Mouse (Mus musculus): ENCODE measurements around the gene Kbtbd12. TPM values are rescaled to one million over a fixed set of nuclear protein-coding genes. Genes with fewer than 3 reads are reported as not detected.

The Kbtbd12 gene
- polyA plus RNA-seq, 1 experiment from 2014 or later, result not detected

- H3K9ac ChIP-seq (ENCODE audit: low read length), result no peak overlapping the region
- no peak for ATAC-seq (ENCODE audit: insufficient number of reproducible peaks, low FRiP score, low TSS enrichment, low read depth)
- DNase-seq (ENCODE audit: low spot score), result no peak
- H3K27ac ChIP-seq (replicated peaks; ENCODE audit: low read depth, low read length), result no peak overlapping the region
- 69% methylated on average over 2 of the region's 2 CpGs for WGBS
- H3K27me3 ChIP-seq (ENCODE audit: control insufficient read depth, insufficient read depth, low read length), result no peaks in the 10 kb centered on the region
- H3K36me3 ChIP-seq (ENCODE audit: control insufficient read depth, insufficient read depth, low read length), result no peaks in the 10 kb centered on the region
- no peaks in the 10 kb centered on the region for H3K4me1 ChIP-seq (ENCODE audit: control insufficient read depth, insufficient read depth, low read length)
- H3K4me2 ChIP-seq (ENCODE audit: low read depth, severe bottlenecking), result no peak overlapping the region
- no peak overlapping the region for H3K4me3 ChIP-seq (ENCODE audit: low read depth, low read length)
- no peaks in the 10 kb centered on the region for H3K9me3 ChIP-seq (ENCODE audit: control insufficient read depth, low read length)
Observed at GRCm38 (mm10) chr6:88606417-88606816, 31.3 kb downstream of the Kbtbd12 start.

GRCm38 (mm10) chr6:88605715-88606114, 32.0 kb downstream of the Kbtbd12 start:
- Histone ChIP-seq H3K4me3 (ENCODE audit: low read depth, low read length) (no peak overlapping the region), H3K4me1 (ENCODE audit: control insufficient read depth, insufficient read depth, low read length) (no peaks in the 10 kb centered on the region), H3K27me3 (ENCODE audit: control insufficient read depth, insufficient read depth, low read length) (no peaks in the 10 kb centered on the region), H3K4me2 (ENCODE audit: low read depth, severe bottlenecking) (no peak overlapping the region), H3K27ac (replicated peaks; ENCODE audit: low read depth, low read length) (no peak overlapping the region), H3K9me3 (ENCODE audit: control insufficient read depth, low read length) (no peaks in the 10 kb centered on the region), H3K9ac (ENCODE audit: low read length) (no peak overlapping the region), H3K36me3 (ENCODE audit: control insufficient read depth, insufficient read depth, low read length) (no peaks in the 10 kb centered on the region)
- WGBS, result 91% methylated on average over 2 of the region's 2 CpGs
- ATAC-seq (ENCODE audit: insufficient number of reproducible peaks, low FRiP score, low TSS enrichment, low read depth) (no peak), DNase-seq (ENCODE audit: low spot score) (no peak)

- Histone ChIP-seq H3K27me3 (ENCODE audit: control insufficient read depth, insufficient read depth, low read length) (no peaks in the 10 kb centered on the region), H3K4me2 (ENCODE audit: low read depth, severe bottlenecking) (no peak overlapping the region), H3K36me3 (ENCODE audit: control insufficient read depth, insufficient read depth, low read length) (no peaks in the 10 kb centered on the region), H3K4me1 (ENCODE audit: control insufficient read depth, insufficient read depth, low read length) (no peaks in the 10 kb centered on the region), H3K9me3 (ENCODE audit: control insufficient read depth, low read length) (no peaks in the 10 kb centered on the region), H3K9ac (ENCODE audit: low read length) (no peak overlapping the region), H3K27ac (replicated peaks; ENCODE audit: low read depth, low read length) (no peak overlapping the region), H3K4me3 (ENCODE audit: low read depth, low read length) (no peak overlapping the region)
- ATAC-seq (ENCODE audit: insufficient number of reproducible peaks, low FRiP score, low TSS enrichment, low read depth) (no peak), DNase-seq (ENCODE audit: low spot score) (no peak)
- WGBS, result 63% methylated on average over 2 of the region's 2 CpGs
Observed at GRCm38 (mm10) chr6:88605235-88605634, 32.5 kb downstream of the Kbtbd12 start.

GRCm38 (mm10) chr6:88596108-88596507, 41.6 kb downstream of the Kbtbd12 start:
- Histone ChIP-seq H3K9me3 (ENCODE audit: control insufficient read depth, low read length) (no peaks in the 10 kb centered on the region), H3K4me3 (ENCODE audit: low read depth, low read length) (no peak overlapping the region), H3K4me2 (ENCODE audit: low read depth, severe bottlenecking) (no peak overlapping the region), H3K27me3 (ENCODE audit: control insufficient read depth, insufficient read depth, low read length) (no peaks in the 10 kb centered on the region), H3K27ac (replicated peaks; ENCODE audit: low read depth, low read length) (no peak overlapping the region), H3K4me1 (ENCODE audit: control insufficient read depth, insufficient read depth, low read length) (no peaks in the 10 kb centered on the region), H3K36me3 (ENCODE audit: control insufficient read depth, insufficient read depth, low read length) (no peaks in the 10 kb centered on the region), H3K9ac (ENCODE audit: low read length) (no peak overlapping the region)
- DNase-seq (ENCODE audit: low spot score) (no peak), ATAC-seq (ENCODE audit: insufficient number of reproducible peaks, low FRiP score, low TSS enrichment, low read depth) (no peak)
- WGBS, result 58% methylated on average over 2 of the region's 2 CpGs

GRCm38 (mm10) chr6:88592367-88592766, 45.4 kb downstream of the Kbtbd12 start:
- Histone ChIP-seq H3K4me3 (ENCODE audit: low read depth, low read length) (no peak overlapping the region), H3K4me1 (ENCODE audit: control insufficient read depth, insufficient read depth, low read length) (no peaks in the 10 kb centered on the region), H3K9me3 (ENCODE audit: control insufficient read depth, low read length) (no peaks in the 10 kb centered on the region), H3K27ac (replicated peaks; ENCODE audit: low read depth, low read length) (no peak overlapping the region), H3K27me3 (ENCODE audit: control insufficient read depth, insufficient read depth, low read length) (no peaks in the 10 kb centered on the region), H3K36me3 (ENCODE audit: control insufficient read depth, insufficient read depth, low read length) (no peaks in the 10 kb centered on the region), H3K4me2 (ENCODE audit: low read depth, severe bottlenecking) (no peak overlapping the region), H3K9ac (ENCODE audit: low read length) (no peak overlapping the region)
- WGBS, result 91% methylated on average over 6 of the region's 6 CpGs
- no peak for DNase-seq (ENCODE audit: low spot score)
- ATAC-seq (ENCODE audit: insufficient number of reproducible peaks, low FRiP score, low TSS enrichment, low read depth), result no peak

- no peak overlapping the region for H3K27ac ChIP-seq (replicated peaks; ENCODE audit: low read depth, low read length)
- no peak overlapping the region for H3K9ac ChIP-seq (ENCODE audit: low read length)
- H3K9me3 ChIP-seq (ENCODE audit: control insufficient read depth, low read length), result 0 out of 2 replicates have a peak, but pooled peaks cover 2% of the 10 kb centered on the region
- no peak for DNase-seq (ENCODE audit: low spot score)
- no peak overlapping the region for H3K4me3 ChIP-seq (ENCODE audit: low read depth, low read length)
- no peak for ATAC-seq (ENCODE audit: insufficient number of reproducible peaks, low FRiP score, low TSS enrichment, low read depth)
- H3K4me2 ChIP-seq (ENCODE audit: low read depth, severe bottlenecking), result no peak overlapping the region
- H3K36me3 ChIP-seq (ENCODE audit: control insufficient read depth, insufficient read depth, low read length), result no peaks in the 10 kb centered on the region
- no peaks in the 10 kb centered on the region for H3K27me3 ChIP-seq (ENCODE audit: control insufficient read depth, insufficient read depth, low read length)
- H3K4me1 ChIP-seq (ENCODE audit: control insufficient read depth, insufficient read depth, low read length), result no peaks in the 10 kb centered on the region
- WGBS, result 85% methylated on average over 4 of the region's 4 CpGs
Observed at GRCm38 (mm10) chr6:88590231-88590630, 47.5 kb downstream of the Kbtbd12 start.

GRCm38 (mm10) chr6:88589517-88589916, 48.2 kb downstream of the Kbtbd12 start:
- H3K9ac ChIP-seq (ENCODE audit: low read length), result no peak overlapping the region
- no peak for ATAC-seq (ENCODE audit: insufficient number of reproducible peaks, low FRiP score, low TSS enrichment, low read depth)
- H3K27ac ChIP-seq (replicated peaks; ENCODE audit: low read depth, low read length), result no peak overlapping the region
- no peak overlapping the region for H3K4me3 ChIP-seq (ENCODE audit: low read depth, low read length)
- no peaks in the 10 kb centered on the region for H3K4me1 ChIP-seq (ENCODE audit: control insufficient read depth, insufficient read depth, low read length)
- H3K9me3 ChIP-seq (ENCODE audit: control insufficient read depth, low read length), result 0 out of 2 replicates have a peak, but pooled peaks cover 2% of the 10 kb centered on the region
- peak; percentile 51 for DNase-seq (ENCODE audit: low spot score)
- no peak overlapping the region for H3K4me2 ChIP-seq (ENCODE audit: low read depth, severe bottlenecking)
- H3K36me3 ChIP-seq (ENCODE audit: control insufficient read depth, insufficient read depth, low read length), result no peaks in the 10 kb centered on the region
- WGBS, result 30% methylated on average over 5 of the region's 5 CpGs
- no peaks in the 10 kb centered on the region for H3K27me3 ChIP-seq (ENCODE audit: control insufficient read depth, insufficient read depth, low read length)

- WGBS, result 70% methylated on average over 7 of the region's 7 CpGs
- DNase-seq (ENCODE audit: low spot score) (no peak), ATAC-seq (ENCODE audit: insufficient number of reproducible peaks, low FRiP score, low TSS enrichment, low read depth) (no peak)
- no peak overlapping the region for H3K27ac ChIP-seq (replicated peaks; ENCODE audit: low read depth, low read length)
- no peak overlapping the region for H3K9ac ChIP-seq (ENCODE audit: low read length)
- H3K9me3 ChIP-seq (ENCODE audit: control insufficient read depth, low read length), result 0 out of 2 replicates have a peak, but pooled peaks cover 2% of the 10 kb centered on the region
- H3K4me3 ChIP-seq (ENCODE audit: low read depth, low read length), result no peak overlapping the region
- H3K36me3 ChIP-seq (ENCODE audit: control insufficient read depth, insufficient read depth, low read length), result no peaks in the 10 kb centered on the region
- no peak overlapping the region for H3K4me2 ChIP-seq (ENCODE audit: low read depth, severe bottlenecking)
- no peaks in the 10 kb centered on the region for H3K27me3 ChIP-seq (ENCODE audit: control insufficient read depth, insufficient read depth, low read length)
- no peaks in the 10 kb centered on the region for H3K4me1 ChIP-seq (ENCODE audit: control insufficient read depth, insufficient read depth, low read length)
Observed at GRCm38 (mm10) chr6:88588581-88589256, 49.0 kb downstream of the Kbtbd12 start.

- Histone ChIP-seq H3K27me3 (ENCODE audit: control insufficient read depth, insufficient read depth, low read length) (no peaks in the 10 kb centered on the region), H3K9ac (ENCODE audit: low read length) (no peak overlapping the region), H3K36me3 (ENCODE audit: control insufficient read depth, insufficient read depth, low read length) (no peaks in the 10 kb centered on the region), H3K4me2 (ENCODE audit: low read depth, severe bottlenecking) (no peak overlapping the region), H3K4me3 (ENCODE audit: low read depth, low read length) (no peak overlapping the region), H3K9me3 (ENCODE audit: control insufficient read depth, low read length) (0 out of 2 replicates have a peak, but pooled peaks cover 2% of the 10 kb centered on the region), H3K27ac (replicated peaks; ENCODE audit: low read depth, low read length) (no peak overlapping the region), H3K4me1 (ENCODE audit: control insufficient read depth, insufficient read depth, low read length) (no peaks in the 10 kb centered on the region)
- no peak for DNase-seq (ENCODE audit: low spot score)
- WGBS, result 83% methylated on average over 3 of the region's 3 CpGs
- no peak for ATAC-seq (ENCODE audit: insufficient number of reproducible peaks, low FRiP score, low TSS enrichment, low read depth)
Observed at GRCm38 (mm10) chr6:88587091-88587490, 50.7 kb downstream of the Kbtbd12 start.
